Mouse (Mus musculus) kidney, postnatal 0 days (tissue): ENCODE measurements around the gene 5730522E02Rik. TPM values are rescaled to one million over a fixed set of nuclear protein-coding genes. Genes with fewer than 3 reads are reported as not detected.

Source experiments
- ATAC-seq: fragments of 200-750 bp; cut with Nextera tagmentation; replicated peaks from 2 replicates; pipeline ENCODE4 v1.8.0; 2017; ENCODE audit warnings: low read depth, moderate number of reproducible peaks, moderate TSS enrichment, moderate library complexity; ENCODE audit not compliant: low FRiP score
- DNase-seq: peaks from one replicate; pipeline ENCODE4 v3.0.0-alpha.2; 2016; ENCODE audit warnings: low spot score
- H3K27ac ChIP-seq: fragments of 300-500 bp; sonication (generic); 2 replicates; pipeline ENCODE4 v1.5.1; 2014; ENCODE audit warnings: mild to moderate bottlenecking
- H3K27me3 ChIP-seq: fragments of 300-500 bp; sonication (generic); 2 replicates; pipeline ENCODE4 v1.6.1; 2014; ENCODE audit warnings: low read length, mixed read lengths; ENCODE audit not compliant: insufficient read depth
- H3K36me3 ChIP-seq: fragments of 300-500 bp; sonication (generic); 2 replicates; pipeline ENCODE4 v1.6.1; 2014; ENCODE audit warnings: low read length, mixed read lengths; ENCODE audit not compliant: insufficient read depth
- H3K4me1 ChIP-seq: fragments of 300-500 bp; sonication (generic); replicated peaks from 2 replicates; pipeline ENCODE4 v1.6.1; 2014; ENCODE audit warnings: antibody characterized with exemption, low read length, mixed read lengths; ENCODE audit not compliant: insufficient read depth
- H3K4me2 ChIP-seq: fragments of 300-500 bp; sonication (generic); 2 replicates; pipeline ENCODE4 v1.6.1; 2014; ENCODE audit warnings: mild to moderate bottlenecking, low read length, moderate library complexity, mixed read lengths
- H3K4me3 ChIP-seq: fragments of 300-500 bp; sonication (generic); replicated peaks from 2 replicates; pipeline ENCODE4 v1.5.1; 2014; ENCODE audit warnings: low read depth, low read length
- H3K9ac ChIP-seq: fragments of 300-500 bp; sonication (generic); 2 replicates; pipeline ENCODE4 v1.6.1; 2014; ENCODE audit warnings: low read depth, low read length
- H3K9me3 ChIP-seq: fragments of 300-500 bp; sonication (generic); replicated peaks from 2 replicates; pipeline ENCODE4 v1.6.1; 2016; ENCODE audit warnings: low read length, inconsistent platforms, mixed read lengths
- CTCF ChIP-seq: IDR thresholded peaks from 2 replicates; pipeline ENCODE4 v1.5.1; 2016; ENCODE audit warnings: antibody characterized with exemption, low read depth, mild to moderate bottlenecking, moderate library complexity
- WGBS: fragments of 180-500 bp; shearing (Covaris S2); extraction: QIAGEN DNeasy Blood & Tissue Kit; methylation state at CpG from one replicate; pipeline ENCODE4 v1.1.7; 2014; 5-methylcytosine and 5-hydroxymethylcytosine counted together
- polyA plus RNA-seq: library from polyadenylated mRNA; unstranded; fragments of >200 nt; fragmentation: Nextera tagmentation; extraction: Ambion mirVana; gene quantifications from 2 replicates; pipeline ENCODE4 v1.2.1, GENCODE M21; 2015

Gene 5730522E02Rik
- polyA plus RNA-seq, 1 experiment from 2014 or later, result 1.7 TPM

DNA sequence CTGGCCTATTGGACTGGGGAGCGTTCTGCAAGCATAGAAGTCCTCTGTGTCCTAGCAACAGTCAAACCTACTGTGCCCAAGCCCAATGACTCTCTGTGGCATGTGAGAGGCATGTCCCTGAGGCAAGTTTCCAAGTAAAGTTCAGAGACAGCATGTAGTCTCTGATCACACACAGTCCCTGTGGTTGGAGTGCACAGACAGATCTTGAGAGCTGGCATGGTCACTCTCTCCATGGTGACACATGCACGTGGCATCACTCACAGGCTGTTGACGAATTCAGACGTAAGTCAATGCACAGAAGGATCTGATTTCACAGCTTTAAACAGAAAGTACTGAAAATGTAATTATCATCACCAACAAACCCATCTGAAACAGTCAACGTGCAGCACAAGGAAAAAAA lies 210.8 kb downstream of the 5730522E02Rik start:
- Histone ChIP-seq H3K4me3 (no peak overlapping the region), H3K9ac (no peak overlapping the region), H3K36me3 (no peaks in the 10 kb centered on the region), H3K4me2 (no peak overlapping the region), H3K27ac (no peak overlapping the region), H3K27me3 (no peaks in the 10 kb centered on the region), H3K4me1 (no peaks in the 10 kb centered on the region), H3K9me3 (no peaks in the 10 kb centered on the region)
- DNase-seq, result no peak
- ATAC-seq, result no peak
- 75% methylated on average over 5 of the region's 5 CpGs for WGBS
- no peak for TF ChIP-seq CTCF

DNA sequence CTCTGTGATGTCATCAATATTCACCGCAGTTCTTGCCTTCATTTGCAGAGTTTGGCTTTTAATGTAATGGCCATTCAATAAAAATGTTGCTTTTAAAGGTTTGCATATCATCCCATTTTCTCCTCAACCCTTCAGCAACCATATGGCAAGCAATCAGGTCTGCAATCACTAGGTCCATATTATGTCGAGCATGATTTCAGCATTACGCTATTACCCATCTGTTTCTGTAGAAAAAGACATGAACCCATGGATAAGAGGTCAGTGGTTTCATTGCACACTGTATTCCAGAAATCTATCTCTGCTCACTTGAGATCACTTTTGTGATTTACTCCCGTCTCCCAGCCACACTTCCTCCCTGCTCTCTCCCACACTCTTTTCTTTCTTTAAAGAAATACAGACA lies 213.1 kb downstream of the 5730522E02Rik start:
- no peak overlapping the region for H3K9ac ChIP-seq
- no peaks in the 10 kb centered on the region for H3K27me3 ChIP-seq
- H3K36me3 ChIP-seq, result no peaks in the 10 kb centered on the region
- DNase-seq (peak; percentile 8), ATAC-seq (no peak)
- no peaks in the 10 kb centered on the region for H3K9me3 ChIP-seq
- 34% methylated on average over 4 of the region's 4 CpGs for WGBS
- H3K4me3 ChIP-seq, result no peak overlapping the region
- H3K27ac ChIP-seq, result no peak overlapping the region
- no peak overlapping the region for H3K4me2 ChIP-seq
- no peaks in the 10 kb centered on the region for H3K4me1 ChIP-seq
- TF ChIP-seq CTCF, result no peak

DNA sequence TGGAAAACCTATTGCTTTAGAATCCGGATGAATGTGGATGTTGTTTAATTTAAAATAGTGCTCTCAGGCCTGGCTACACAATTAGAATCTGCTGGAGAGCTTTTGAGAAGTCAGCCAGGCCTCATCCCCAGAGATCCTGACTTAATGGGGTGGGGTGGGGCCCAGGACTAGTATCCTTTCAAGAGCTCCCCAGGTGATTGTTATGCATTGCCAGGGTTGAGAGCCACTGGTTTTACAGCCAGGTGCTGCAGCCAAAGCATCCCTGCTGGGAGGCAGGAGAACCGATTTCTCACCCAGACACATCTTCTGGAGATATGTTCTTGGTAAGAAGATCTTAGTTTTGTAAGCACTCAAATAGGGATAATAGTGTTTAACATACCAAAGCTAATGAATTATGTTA lies 216.4 kb downstream of the 5730522E02Rik start:
- no peak for TF ChIP-seq CTCF
- no peak overlapping the region for H3K4me3 ChIP-seq
- DNase-seq, result no peak
- no peaks in the 10 kb centered on the region for H3K4me1 ChIP-seq
- H3K27me3 ChIP-seq, result no peaks in the 10 kb centered on the region
- 39% methylated on average over 2 of the region's 2 CpGs for WGBS
- H3K36me3 ChIP-seq, result no peaks in the 10 kb centered on the region
- H3K27ac ChIP-seq, result no peak overlapping the region
- no peak overlapping the region for H3K4me2 ChIP-seq
- no peak for ATAC-seq
- no peaks in the 10 kb centered on the region for H3K9me3 ChIP-seq
- no peak overlapping the region for H3K9ac ChIP-seq

DNA sequence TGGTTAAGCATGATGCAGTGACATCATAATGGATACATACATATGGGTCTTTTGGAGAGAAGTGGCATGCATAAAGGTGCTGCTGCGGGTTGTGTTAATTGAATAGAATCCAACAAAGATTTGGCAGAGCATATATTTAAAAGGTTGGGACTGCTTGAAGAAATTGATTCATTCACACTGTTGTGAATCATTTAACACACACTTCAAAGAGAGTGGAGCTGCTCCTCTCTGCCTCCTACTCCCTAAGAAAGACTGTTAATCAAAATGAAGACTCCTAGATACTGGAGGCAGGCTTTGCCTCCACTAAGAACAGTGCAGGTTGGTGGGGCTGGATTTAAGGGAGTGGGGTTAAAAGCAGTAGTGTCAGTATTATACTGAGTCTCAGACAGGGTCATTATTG lies 218.3 kb downstream of the 5730522E02Rik start:
- Histone ChIP-seq H3K4me2 (no peak overlapping the region), H3K4me1 (no peaks in the 10 kb centered on the region), H3K36me3 (no peaks in the 10 kb centered on the region), H3K4me3 (no peak overlapping the region), H3K9ac (no peak overlapping the region), H3K27me3 (no peaks in the 10 kb centered on the region), H3K27ac (no peak overlapping the region), H3K9me3 (no peaks in the 10 kb centered on the region)
- 84% methylated on average over 1 of the region's 1 CpGs for WGBS
- DNase-seq, result no peak
- ATAC-seq, result no peak
- TF ChIP-seq CTCF, result no peak

DNA sequence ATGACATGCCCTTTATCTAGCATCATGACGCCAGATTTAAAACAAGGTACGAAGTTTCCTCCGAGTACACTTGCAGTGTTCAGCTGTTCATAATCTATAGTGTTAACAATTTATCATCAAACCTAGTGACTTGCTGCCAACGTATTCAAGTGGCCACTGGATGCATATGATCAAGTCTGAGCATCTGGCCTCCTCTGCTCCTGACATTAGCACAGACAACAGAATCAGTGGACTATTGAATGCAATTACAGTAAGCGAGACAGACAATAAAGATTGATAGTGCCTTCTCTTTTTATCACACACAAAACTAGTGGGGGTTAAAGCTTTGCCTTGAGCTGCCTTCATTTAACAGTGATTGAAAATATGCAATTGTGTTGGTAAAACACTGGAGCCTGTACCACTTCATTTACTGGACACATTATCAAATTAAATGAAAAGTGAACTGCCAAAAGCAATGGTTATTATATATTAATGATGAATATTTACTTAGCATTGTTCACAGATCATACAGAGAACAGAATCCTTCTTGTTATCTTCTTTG lies 231.8 kb downstream of the 5730522E02Rik start:
- 78% methylated on average over 5 of the region's 5 CpGs for WGBS
- Histone ChIP-seq H3K36me3 (no peaks in the 10 kb centered on the region), H3K9ac (no peak overlapping the region), H3K4me3 (no peak overlapping the region), H3K9me3 (no peaks in the 10 kb centered on the region), H3K27ac (no peak overlapping the region), H3K4me2 (no peak overlapping the region), H3K4me1 (no peaks in the 10 kb centered on the region), H3K27me3 (no peaks in the 10 kb centered on the region)
- ATAC-seq (no peak), DNase-seq (no peak)
- TF ChIP-seq CTCF, result no peak

DNA sequence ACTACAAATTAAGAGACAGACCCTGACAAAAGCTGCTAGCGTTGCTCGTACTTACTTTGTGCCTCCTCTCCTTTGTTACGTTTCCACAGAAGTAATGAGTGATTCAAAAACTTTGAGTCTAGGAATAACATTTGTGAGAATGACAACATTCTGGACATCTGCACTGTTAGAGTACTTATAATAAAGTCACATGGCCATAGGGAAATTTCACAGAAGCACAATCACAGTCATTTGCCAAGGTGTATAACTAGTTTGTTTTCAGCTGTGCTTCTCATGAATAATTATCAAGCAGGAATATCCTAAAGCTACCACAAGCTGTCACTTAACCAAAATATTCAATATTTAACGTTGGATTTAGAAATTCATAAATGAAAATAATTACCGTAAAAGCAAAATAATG lies 269.1 kb downstream of the 5730522E02Rik start:
- no peak overlapping the region for H3K27ac ChIP-seq
- H3K4me2 ChIP-seq, result no peak overlapping the region
- H3K27me3 ChIP-seq, result no peaks in the 10 kb centered on the region
- H3K9me3 ChIP-seq, result no peaks in the 10 kb centered on the region
- WGBS, result 85% methylated on average over 5 of the region's 5 CpGs
- no peak for DNase-seq
- H3K4me3 ChIP-seq, result no peak overlapping the region
- H3K9ac ChIP-seq, result no peak overlapping the region
- no peak for TF ChIP-seq CTCF
- H3K36me3 ChIP-seq, result no peaks in the 10 kb centered on the region
- ATAC-seq, result no peak
- H3K4me1 ChIP-seq, result no peaks in the 10 kb centered on the region

DNA sequence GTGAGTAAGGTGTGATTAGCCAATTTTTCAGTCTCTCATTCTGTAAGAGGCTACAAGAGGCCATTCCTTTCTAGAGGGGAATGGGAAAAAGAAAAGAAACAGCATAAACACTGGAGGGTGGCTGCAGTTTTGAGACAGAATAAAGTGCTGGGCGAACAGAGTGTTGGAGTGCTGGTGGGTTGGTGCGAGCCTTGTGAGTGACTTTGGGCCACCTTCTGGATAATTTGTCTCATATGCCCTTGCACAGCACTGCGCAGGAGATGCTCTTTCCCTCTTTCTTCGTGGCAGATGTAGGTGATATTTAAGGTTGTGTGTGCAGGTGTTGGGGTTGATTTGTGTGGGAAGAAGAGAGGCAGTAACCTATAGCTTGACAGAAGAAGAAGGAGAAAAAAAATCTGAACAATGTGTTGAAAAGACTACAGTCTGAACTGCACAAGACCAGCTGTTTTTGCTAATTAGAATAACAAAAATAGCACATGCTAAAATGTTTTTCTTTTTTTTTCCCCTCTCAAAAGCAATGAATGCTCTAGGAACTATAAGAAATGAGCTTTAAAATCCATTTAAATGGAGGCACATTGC lies 269.8 kb downstream of the 5730522E02Rik start:
- no peak for DNase-seq
- no peak overlapping the region for H3K4me3 ChIP-seq
- WGBS, result 75% methylated on average over 4 of the region's 4 CpGs
- no peaks in the 10 kb centered on the region for H3K4me1 ChIP-seq
- H3K27ac ChIP-seq, result no peak overlapping the region
- no peak for TF ChIP-seq CTCF
- ATAC-seq, result no peak
- H3K9ac ChIP-seq, result no peak overlapping the region
- no peaks in the 10 kb centered on the region for H3K27me3 ChIP-seq
- H3K9me3 ChIP-seq, result no peaks in the 10 kb centered on the region
- H3K4me2 ChIP-seq, result no peak overlapping the region
- H3K36me3 ChIP-seq, result no peaks in the 10 kb centered on the region
